Mouse (Mus musculus): ENCODE results near the gene Med29. TPM values are rescaled to one million over a fixed set of nuclear protein-coding genes. Genes with fewer than 3 reads are reported as not detected.

Gene Med29
- polyA plus RNA-seq, 1 experiment from 2014 or later: 51.1 TPM

- H3K36me3 ChIP-seq (ENCODE audit: control insufficient read depth, insufficient read depth, low read length): peaks cover 29% of the 10 kb centered on the region
- peaks cover 16% of the 10 kb centered on the region; the same call in 1 of the 2 replicates for H3K4me1 ChIP-seq (ENCODE audit: control insufficient read depth, insufficient read depth, low read length)
- H3K9me3 ChIP-seq (ENCODE audit: control insufficient read depth, low read depth, low read length): no peaks in the 10 kb centered on the region
- peak within 1 kb of the TSS; percentile 97 for H3K27ac ChIP-seq (ENCODE audit: low read length)
- no peaks in the 10 kb centered on the region for H3K27me3 ChIP-seq (ENCODE audit: control insufficient read depth, insufficient read depth, low read length)
- peak; percentile 92 for ATAC-seq (ENCODE audit: insufficient number of reproducible peaks, insufficient read depth, low FRiP score, low read depth)
- H3K9ac ChIP-seq (replicated peaks; ENCODE audit: low read depth, low read length): peak within 1 kb of the TSS; percentile 96
- whole genome bisulfite sequencing: under 1% methylated on average over 49 of the region's 50 CpGs
- peak within 1 kb of the TSS; percentile 98 for H3K4me3 ChIP-seq (ENCODE audit: low read depth, low read length)
- peak within 1 kb of the TSS; percentile 66 for H3K4me2 ChIP-seq (replicated peaks; ENCODE audit: low read depth, low read length)
Measured at GRCm38 (mm10) chr7:28350155-28350883, 42.2 kb downstream of the Med29 start, which contains the start of gene Rps16. TSS of gene Rps16 (plus strand) at chr7:28350652.

- no peak overlapping the region for H3K27ac ChIP-seq (ENCODE audit: low read length)
- no peak for ATAC-seq (ENCODE audit: insufficient number of reproducible peaks, insufficient read depth, low FRiP score, low read depth)
- H3K4me2 ChIP-seq (replicated peaks; ENCODE audit: low read depth, low read length): no peak overlapping the region
- H3K27me3 ChIP-seq (ENCODE audit: control insufficient read depth, insufficient read depth, low read length): no peaks in the 10 kb centered on the region
- peaks cover 17% of the 10 kb centered on the region for H3K36me3 ChIP-seq (ENCODE audit: control insufficient read depth, insufficient read depth, low read length)
- H3K9me3 ChIP-seq (ENCODE audit: control insufficient read depth, low read depth, low read length): no peaks in the 10 kb centered on the region
- H3K4me1 ChIP-seq (ENCODE audit: control insufficient read depth, insufficient read depth, low read length): peaks cover 16% of the 10 kb centered on the region; the same call in 1 of the 2 replicates
- no peak overlapping the region for H3K4me3 ChIP-seq (ENCODE audit: low read depth, low read length)
- WGBS: 85% methylated on average over 7 of the region's 7 CpGs
- no peak overlapping the region for H3K9ac ChIP-seq (replicated peaks; ENCODE audit: low read depth, low read length)
Measured at GRCm38 (mm10) chr7:28348601-28349000, 43.9 kb downstream of the Med29 start.

- Histone ChIP-seq H3K4me3 (ENCODE audit: low read depth, low read length) (no peak overlapping the region), H3K4me1 (ENCODE audit: control insufficient read depth, insufficient read depth, low read length) (peaks cover 16% of the 10 kb centered on the region; the same call in 1 of the 2 replicates), H3K9ac (replicated peaks; ENCODE audit: low read depth, low read length) (no peak overlapping the region), H3K27ac (ENCODE audit: low read length) (no peak overlapping the region), H3K27me3 (ENCODE audit: control insufficient read depth, insufficient read depth, low read length) (no peaks in the 10 kb centered on the region), H3K9me3 (ENCODE audit: control insufficient read depth, low read depth, low read length) (no peaks in the 10 kb centered on the region), H3K4me2 (replicated peaks; ENCODE audit: low read depth, low read length) (no peak overlapping the region), H3K36me3 (ENCODE audit: control insufficient read depth, insufficient read depth, low read length) (peaks cover 9% of the 10 kb centered on the region; the same call in 1 of the 2 replicates)
- ATAC-seq (ENCODE audit: insufficient number of reproducible peaks, insufficient read depth, low FRiP score, low read depth): no peak
- WGBS: 79% methylated on average over 3 of the region's 3 CpGs
Measured at GRCm38 (mm10) chr7:28347746-28348145, 44.8 kb downstream of the Med29 start.

GRCm38 (mm10) chr7:28344637-28345036, 47.9 kb downstream of the Med29 start:
- H3K4me1 ChIP-seq (ENCODE audit: control insufficient read depth, insufficient read depth, low read length): peaks cover 5% of the 10 kb centered on the region
- H3K4me2 ChIP-seq (replicated peaks; ENCODE audit: low read depth, low read length): no peak overlapping the region
- no peaks in the 10 kb centered on the region for H3K27me3 ChIP-seq (ENCODE audit: control insufficient read depth, insufficient read depth, low read length)
- no peaks in the 10 kb centered on the region for H3K9me3 ChIP-seq (ENCODE audit: control insufficient read depth, low read depth, low read length)
- H3K4me3 ChIP-seq (ENCODE audit: low read depth, low read length): no peak overlapping the region
- no peak overlapping the region for H3K9ac ChIP-seq (replicated peaks; ENCODE audit: low read depth, low read length)
- no peak for ATAC-seq (ENCODE audit: insufficient number of reproducible peaks, insufficient read depth, low FRiP score, low read depth)
- 4% methylated on average over 4 of the region's 4 CpGs for WGBS
- H3K27ac ChIP-seq (ENCODE audit: low read length): no peak overlapping the region
- no peaks in the 10 kb centered on the region for H3K36me3 ChIP-seq (ENCODE audit: control insufficient read depth, insufficient read depth, low read length)

GRCm38 (mm10) chr7:28341381-28341780, 51.1 kb downstream of the Med29 start:
- Histone ChIP-seq H3K9ac (replicated peaks; ENCODE audit: low read depth, low read length) (no peak overlapping the region), H3K9me3 (ENCODE audit: control insufficient read depth, low read depth, low read length) (no peaks in the 10 kb centered on the region), H3K4me2 (replicated peaks; ENCODE audit: low read depth, low read length) (no peak overlapping the region), H3K4me3 (ENCODE audit: low read depth, low read length) (no peak overlapping the region), H3K36me3 (ENCODE audit: control insufficient read depth, insufficient read depth, low read length) (no peaks in the 10 kb centered on the region), H3K27me3 (ENCODE audit: control insufficient read depth, insufficient read depth, low read length) (no peaks in the 10 kb centered on the region), H3K4me1 (ENCODE audit: control insufficient read depth, insufficient read depth, low read length) (no peaks in the 10 kb centered on the region; the same call in 1 of the 2 replicates), H3K27ac (ENCODE audit: low read length) (no peak overlapping the region)
- 26% methylated on average over 7 of the region's 7 CpGs for WGBS
- no peak for ATAC-seq (ENCODE audit: insufficient number of reproducible peaks, insufficient read depth, low FRiP score, low read depth)

GRCm38 (mm10) chr7:28339213-28339917, 53.1 kb downstream of the Med29 start:
- peak overlapping the region; percentile 60 for H3K4me2 ChIP-seq (replicated peaks; ENCODE audit: low read depth, low read length)
- H3K4me1 ChIP-seq (ENCODE audit: control insufficient read depth, insufficient read depth, low read length): no peaks in the 10 kb centered on the region; the same call in 1 of the 2 replicates
- peaks cover 4% of the 10 kb centered on the region; the same call in 1 of the 2 replicates for H3K36me3 ChIP-seq (ENCODE audit: control insufficient read depth, insufficient read depth, low read length)
- peak overlapping the region; percentile 82; the same call in 1 of the 2 replicates for H3K27ac ChIP-seq (ENCODE audit: low read length)
- no peaks in the 10 kb centered on the region for H3K27me3 ChIP-seq (ENCODE audit: control insufficient read depth, insufficient read depth, low read length)
- peak; percentile 1; the same call in 1 of the 2 replicates for ATAC-seq (ENCODE audit: insufficient number of reproducible peaks, insufficient read depth, low FRiP score, low read depth)
- H3K9ac ChIP-seq (replicated peaks; ENCODE audit: low read depth, low read length): peak overlapping the region; percentile 50
- WGBS: 74% methylated on average over 19 of the region's 19 CpGs
- H3K9me3 ChIP-seq (ENCODE audit: control insufficient read depth, low read depth, low read length): no peaks in the 10 kb centered on the region
- H3K4me3 ChIP-seq (ENCODE audit: low read depth, low read length): peak overlapping the region; percentile 91

GRCm38 (mm10) chr7:28338108-28338998, 54.2 kb downstream of the Med29 start, which contains the start of gene Supt5:
TSS of gene Supt5 (minus strand) at chr7:28338746.
- ATAC-seq (ENCODE audit: insufficient number of reproducible peaks, insufficient read depth, low FRiP score, low read depth): peak; percentile 99

More at GRCm38 (mm10) chr7:28338108-28338998, 54.2 kb downstream of the Med29 start, which contains the start of gene Supt5:
- peak within 1 kb of the TSS; percentile 91 for H3K4me3 ChIP-seq (ENCODE audit: low read depth, low read length)
- H3K27me3 ChIP-seq (ENCODE audit: control insufficient read depth, insufficient read depth, low read length): no peaks in the 10 kb centered on the region
- peak within 1 kb of the TSS; percentile 83 for H3K27ac ChIP-seq (ENCODE audit: low read length)
- H3K9me3 ChIP-seq (ENCODE audit: control insufficient read depth, low read depth, low read length): no peaks in the 10 kb centered on the region
- H3K4me2 ChIP-seq (replicated peaks; ENCODE audit: low read depth, low read length): peak within 1 kb of the TSS; percentile 79
- H3K4me1 ChIP-seq (ENCODE audit: control insufficient read depth, insufficient read depth, low read length): no peaks in the 10 kb centered on the region; the same call in 1 of the 2 replicates
- H3K36me3 ChIP-seq (ENCODE audit: control insufficient read depth, insufficient read depth, low read length): peaks cover 4% of the 10 kb centered on the region; the same call in 1 of the 2 replicates
- H3K9ac ChIP-seq (replicated peaks; ENCODE audit: low read depth, low read length): peak within 1 kb of the TSS; percentile 91
- under 1% methylated on average over 77 of the region's 77 CpGs for WGBS
